Mouse (Mus musculus): ENCODE results near the gene Gpsm2.

DNA sequence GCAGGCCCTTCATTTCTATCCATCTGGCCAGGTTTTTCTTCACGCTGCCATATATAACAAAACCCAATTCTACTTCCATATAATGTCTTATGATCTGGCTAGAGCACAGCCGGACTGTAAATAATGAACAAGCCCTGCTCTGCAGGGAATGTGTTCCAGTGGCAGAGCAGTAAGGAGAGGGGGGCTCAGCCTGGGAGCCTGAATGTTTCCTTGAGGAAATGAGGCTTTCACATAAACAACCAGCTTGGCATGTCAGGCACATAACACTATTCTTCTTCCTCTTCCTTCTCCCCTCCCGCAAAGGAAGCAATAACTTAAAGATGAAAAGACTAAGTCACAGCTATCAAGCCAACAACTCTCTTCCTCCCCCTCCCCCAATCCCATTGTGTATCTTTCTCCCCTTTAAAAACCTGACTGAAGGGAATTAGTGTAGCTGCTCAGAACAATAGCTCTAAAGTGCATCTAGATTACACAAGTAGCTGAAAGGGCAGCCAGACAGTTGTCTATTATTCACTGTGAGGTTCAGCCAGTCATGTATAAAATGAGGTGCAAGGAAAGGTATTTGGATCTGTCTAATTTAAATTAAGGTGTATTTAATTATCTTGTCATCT is 8.9 kb downstream of the Gpsm2 start:
- TF ChIP-seq EP300 (IDR thresholded peaks at IDR 0.05) (peak; percentile 36; the same call in 1 of the 2 replicates), CTCF (IDR thresholded peaks at IDR 0.05) (no peak)

Measured in lung, postnatal 0 days (tissue).